Mouse (Mus musculus): ENCODE data around the gene Grin2b. TPM values are rescaled to one million over a fixed set of nuclear protein-coding genes. Genes with fewer than 3 reads are reported as not detected.
A peak's percentile ranks its signal among the peaks of the same experiment; 100 is the strongest.

Gene Grin2b
- polyA plus RNA-seq, 1 experiment from 2014 or later = 0.72 TPM

GRCm38 (mm10) chr6:135798202-135798992 is 374.9 kb downstream of the Grin2b start:
- no peak overlapping the region for H3K9ac ChIP-seq (ENCODE audit: low read depth, low read length)
- H3K36me3 ChIP-seq (ENCODE audit: insufficient read depth, low read length) = no peaks in the 10 kb centered on the region
- H3K4me3 ChIP-seq (replicated peaks; ENCODE audit: low read depth, low read length) = no peak overlapping the region
- no peaks in the 10 kb centered on the region for H3K27me3 ChIP-seq (ENCODE audit: insufficient read depth, low read length)
- 0 out of 2 replicates have a peak, but pooled peaks cover 6% of the 10 kb centered on the region for H3K4me1 ChIP-seq (replicated peaks; ENCODE audit: insufficient read depth, low read length)
- no peaks in the 10 kb centered on the region for H3K9me3 ChIP-seq (replicated peaks; ENCODE audit: low read length)
- DNase-seq (ENCODE audit: low spot score) (peak; percentile 85), ATAC-seq (replicated peaks; ENCODE audit: low FRiP score, low read depth) (peak; percentile 47)
- 31% methylated on average over 13 of the region's 13 CpGs for WGBS
- H3K27ac ChIP-seq = no peak overlapping the region; the same call in 1 of the 2 replicates
- TF ChIP-seq CTCF (IDR thresholded peaks at IDR 0.05; ENCODE audit: low read depth) = no peak
- H3K4me2 ChIP-seq (ENCODE audit: low read length) = no peak overlapping the region

- ATAC-seq (replicated peaks; ENCODE audit: low FRiP score, low read depth) = no peak
- Histone ChIP-seq H3K36me3 (ENCODE audit: insufficient read depth, low read length) (no peaks in the 10 kb centered on the region), H3K4me2 (ENCODE audit: low read length) (no peak overlapping the region), H3K4me3 (replicated peaks; ENCODE audit: low read depth, low read length) (no peak overlapping the region), H3K4me1 (replicated peaks; ENCODE audit: insufficient read depth, low read length) (0 out of 2 replicates have a peak, but pooled peaks cover 6% of the 10 kb centered on the region), H3K27me3 (ENCODE audit: insufficient read depth, low read length) (no peaks in the 10 kb centered on the region), H3K9ac (ENCODE audit: low read depth, low read length) (no peak overlapping the region), H3K9me3 (replicated peaks; ENCODE audit: low read length) (no peaks in the 10 kb centered on the region), H3K27ac (peak overlapping the region; percentile 21; the same call in 1 of the 2 replicates)
- DNase-seq (ENCODE audit: low spot score) = peak; percentile 68
- no peak for TF ChIP-seq CTCF (IDR thresholded peaks at IDR 0.05; ENCODE audit: low read depth)
- 44% methylated on average over 10 of the region's 10 CpGs for WGBS
Observed at GRCm38 (mm10) chr6:135797371-135798033, 375.8 kb downstream of the Grin2b start.

- Histone ChIP-seq H3K36me3 (ENCODE audit: insufficient read depth, low read length) (no peaks in the 10 kb centered on the region), H3K27me3 (ENCODE audit: insufficient read depth, low read length) (no peaks in the 10 kb centered on the region), H3K9ac (ENCODE audit: low read depth, low read length) (no peak overlapping the region), H3K4me2 (ENCODE audit: low read length) (no peak overlapping the region), H3K9me3 (replicated peaks; ENCODE audit: low read length) (no peaks in the 10 kb centered on the region), H3K4me1 (replicated peaks; ENCODE audit: insufficient read depth, low read length) (0 out of 2 replicates have a peak, but pooled peaks cover 6% of the 10 kb centered on the region), H3K4me3 (replicated peaks; ENCODE audit: low read depth, low read length) (no peak overlapping the region), H3K27ac (no peak overlapping the region)
- no peak for ATAC-seq (replicated peaks; ENCODE audit: low FRiP score, low read depth)
- WGBS = 75% methylated on average over 4 of the region's 4 CpGs
- TF ChIP-seq CTCF (IDR thresholded peaks at IDR 0.05; ENCODE audit: low read depth) = no peak
- DNase-seq (ENCODE audit: low spot score) = no peak
Observed at GRCm38 (mm10) chr6:135796911-135797310, 376.4 kb downstream of the Grin2b start.

DNA sequence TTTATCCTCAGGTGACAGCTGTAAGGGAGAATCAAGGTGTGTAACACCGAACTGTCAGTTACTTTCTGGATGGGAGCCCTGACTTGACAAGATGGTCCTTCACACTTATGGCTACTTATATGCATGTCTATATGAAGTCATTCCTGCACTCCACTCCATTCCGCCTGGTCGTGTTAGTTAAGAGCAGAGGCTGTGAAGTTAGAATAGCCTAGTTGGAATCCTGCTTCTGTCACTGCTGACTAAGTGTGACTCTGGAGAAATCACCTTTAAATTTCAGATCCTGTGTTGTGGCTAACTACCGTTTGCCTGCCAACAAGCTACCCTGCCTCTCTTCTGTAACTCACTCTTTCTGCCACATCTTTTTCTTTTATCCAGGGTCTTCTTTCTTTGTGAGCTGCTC is 381.9 kb downstream of the Grin2b start:
- 95% methylated on average over 4 of the region's 4 CpGs for WGBS
- Histone ChIP-seq H3K27me3 (ENCODE audit: insufficient read depth, low read length) (no peaks in the 10 kb centered on the region), H3K4me1 (replicated peaks; ENCODE audit: insufficient read depth, low read length) (no peaks in the 10 kb centered on the region), H3K4me3 (replicated peaks; ENCODE audit: low read depth, low read length) (no peak overlapping the region), H3K9ac (ENCODE audit: low read depth, low read length) (no peak overlapping the region), H3K9me3 (replicated peaks; ENCODE audit: low read length) (no peaks in the 10 kb centered on the region), H3K27ac (no peak overlapping the region), H3K4me2 (ENCODE audit: low read length) (no peak overlapping the region), H3K36me3 (ENCODE audit: insufficient read depth, low read length) (no peaks in the 10 kb centered on the region)
- ATAC-seq (replicated peaks; ENCODE audit: low FRiP score, low read depth) = no peak
- TF ChIP-seq CTCF (IDR thresholded peaks at IDR 0.05; ENCODE audit: low read depth) = no peak
- no peak for DNase-seq (ENCODE audit: low spot score)

DNA sequence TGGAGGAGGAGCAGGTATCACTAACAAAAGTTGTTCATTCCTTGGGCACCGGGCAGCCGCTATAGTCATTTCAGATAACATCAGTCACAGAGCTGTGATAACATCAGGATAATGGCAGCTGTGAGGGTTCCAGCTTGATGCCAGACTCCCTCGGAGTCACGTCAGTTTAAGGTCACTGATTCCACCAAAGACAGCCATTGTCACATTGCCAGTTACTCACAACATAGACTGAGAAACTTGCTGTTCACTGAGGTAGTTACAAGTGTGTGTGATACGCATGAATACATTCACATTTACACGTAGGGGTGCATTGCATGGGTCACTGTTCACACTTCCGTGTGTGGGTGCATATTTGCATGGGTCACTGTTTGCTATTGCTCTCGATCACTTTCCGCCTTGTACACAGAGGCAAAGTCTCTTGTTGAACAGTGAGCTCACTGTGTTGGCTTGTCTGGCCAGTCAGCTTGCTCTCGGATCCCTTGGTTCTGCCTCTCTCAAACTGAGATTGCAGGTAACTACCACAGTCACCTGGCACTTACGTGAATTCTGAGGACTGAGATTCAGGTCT is 383.6 kb downstream of the Grin2b start:
- peak; percentile 25 for DNase-seq (ENCODE audit: low spot score)
- no peak overlapping the region for H3K4me3 ChIP-seq (replicated peaks; ENCODE audit: low read depth, low read length)
- H3K9me3 ChIP-seq (replicated peaks; ENCODE audit: low read length) = no peaks in the 10 kb centered on the region
- no peaks in the 10 kb centered on the region for H3K4me1 ChIP-seq (replicated peaks; ENCODE audit: insufficient read depth, low read length)
- no peak overlapping the region for H3K4me2 ChIP-seq (ENCODE audit: low read length)
- 51% methylated on average over 11 of the region's 11 CpGs for WGBS
- ATAC-seq (replicated peaks; ENCODE audit: low FRiP score, low read depth) = peak; percentile 65
- H3K36me3 ChIP-seq (ENCODE audit: insufficient read depth, low read length) = no peaks in the 10 kb centered on the region
- no peak for TF ChIP-seq CTCF (IDR thresholded peaks at IDR 0.05; ENCODE audit: low read depth)
- H3K9ac ChIP-seq (ENCODE audit: low read depth, low read length) = no peak overlapping the region
- H3K27ac ChIP-seq = peak overlapping the region; percentile 8; the same call in 1 of the 2 replicates
- H3K27me3 ChIP-seq (ENCODE audit: insufficient read depth, low read length) = no peaks in the 10 kb centered on the region

GRCm38 (mm10) chr6:135774670-135775069 is 398.6 kb downstream of the Grin2b start:
- H3K9me3 ChIP-seq (replicated peaks; ENCODE audit: low read length) = no peaks in the 10 kb centered on the region
- no peaks in the 10 kb centered on the region for H3K27me3 ChIP-seq (ENCODE audit: insufficient read depth, low read length)
- DNase-seq (ENCODE audit: low spot score) (no peak), ATAC-seq (replicated peaks; ENCODE audit: low FRiP score, low read depth) (no peak)
- H3K4me2 ChIP-seq (ENCODE audit: low read length) = no peak overlapping the region
- no peak overlapping the region for H3K27ac ChIP-seq
- no peak overlapping the region for H3K4me3 ChIP-seq (replicated peaks; ENCODE audit: low read depth, low read length)
- no peaks in the 10 kb centered on the region for H3K4me1 ChIP-seq (replicated peaks; ENCODE audit: insufficient read depth, low read length)
- WGBS = 81% methylated on average over 2 of the region's 2 CpGs
- no peak overlapping the region for H3K9ac ChIP-seq (ENCODE audit: low read depth, low read length)
- H3K36me3 ChIP-seq (ENCODE audit: insufficient read depth, low read length) = no peaks in the 10 kb centered on the region
- TF ChIP-seq CTCF (IDR thresholded peaks at IDR 0.05; ENCODE audit: low read depth) = no peak

Data from kidney, postnatal 0 days (tissue).